Mouse (Mus musculus): ENCODE results near the gene Ckap2. TPM values are rescaled to one million over a fixed set of nuclear protein-coding genes. Genes with fewer than 3 reads are reported as not detected.

Gene Ckap2
- total RNA-seq (2017), result 0.81 and 0.98 TPM in 2 replicates

GRCm38 (mm10) chr8:22185431-22186397 lies at the start of gene Ckap2:
Gene Ckap2, minus strand, starts transcription at chr8:22185819.
- ATAC-seq (ENCODE audit: extremely low read depth, insufficient number of reproducible peaks, low FRiP score, poor library complexity, severe bottlenecking), result peak; percentile 71

- no peak for ATAC-seq (ENCODE audit: extremely low read depth, insufficient number of reproducible peaks, low FRiP score, poor library complexity, severe bottlenecking)
Observed at GRCm38 (mm10) chr8:22228621-22229020, 43.0 kb upstream of the Ckap2 start.

- no peak for ATAC-seq (ENCODE audit: extremely low read depth, insufficient number of reproducible peaks, low FRiP score, poor library complexity, severe bottlenecking)
Observed at GRCm38 (mm10) chr8:22227061-22227877, 41.6 kb upstream of the Ckap2 start, which contains the start of gene Thsd1. Gene Thsd1, plus strand, starts transcription at chr8:22227313.

DNA sequence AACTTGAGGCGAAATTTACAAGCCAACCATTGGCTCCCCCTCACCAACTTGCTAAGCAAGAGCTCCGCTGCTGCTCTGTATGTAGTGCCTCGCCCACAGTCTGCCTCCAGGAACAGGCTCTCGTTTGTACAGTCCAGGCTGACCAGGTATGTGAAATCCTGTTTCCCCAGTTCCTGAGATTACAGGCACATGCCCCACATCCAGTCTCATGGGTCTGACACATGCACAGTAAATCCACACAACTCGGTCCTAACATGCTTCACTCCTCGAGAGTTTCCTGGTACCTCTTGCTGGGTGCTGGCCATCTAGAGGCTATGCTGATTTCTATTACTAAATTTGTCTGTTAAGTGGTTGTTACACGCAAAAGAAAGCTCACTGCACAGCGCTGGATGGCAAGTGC lies 40.7 kb upstream of the Ckap2 start:
- ATAC-seq (ENCODE audit: extremely low read depth, insufficient number of reproducible peaks, low FRiP score, poor library complexity, severe bottlenecking), result no peak

- no peak for ATAC-seq (ENCODE audit: extremely low read depth, insufficient number of reproducible peaks, low FRiP score, poor library complexity, severe bottlenecking)
Observed at GRCm38 (mm10) chr8:22214826-22215225, 29.2 kb upstream of the Ckap2 start.

DNA sequence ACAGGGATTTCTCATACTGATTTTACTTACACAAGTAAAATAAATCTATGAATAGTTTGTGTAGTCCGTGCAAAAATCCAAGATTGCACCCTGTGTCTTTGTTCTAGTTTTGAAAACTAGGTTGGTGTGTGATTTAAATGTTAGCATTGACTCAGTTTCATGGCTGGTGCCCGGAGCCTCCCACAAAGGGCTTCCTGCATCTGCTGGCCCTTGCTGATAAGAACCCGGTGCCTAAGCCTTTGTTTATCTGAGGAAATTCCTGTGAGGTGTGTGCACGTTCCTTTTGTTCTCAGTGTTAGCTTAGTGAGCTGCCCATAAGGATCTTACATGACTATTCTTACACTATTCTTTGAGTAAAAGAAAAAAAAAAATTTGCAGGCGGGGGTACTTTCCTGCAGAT lies 23.4 kb upstream of the Ckap2 start:
- no peak for ATAC-seq (ENCODE audit: extremely low read depth, insufficient number of reproducible peaks, low FRiP score, poor library complexity, severe bottlenecking)

- no peak for ATAC-seq (ENCODE audit: extremely low read depth, insufficient number of reproducible peaks, low FRiP score, poor library complexity, severe bottlenecking)
Observed at GRCm38 (mm10) chr8:22207535-22207934, 21.9 kb upstream of the Ckap2 start.

- no peak for ATAC-seq (ENCODE audit: extremely low read depth, insufficient number of reproducible peaks, low FRiP score, poor library complexity, severe bottlenecking)
Observed at GRCm38 (mm10) chr8:22199481-22199880, 13.9 kb upstream of the Ckap2 start.

GRCm38 (mm10) chr8:22197914-22198313 lies 12.3 kb upstream of the Ckap2 start:
- no peak for ATAC-seq (ENCODE audit: extremely low read depth, insufficient number of reproducible peaks, low FRiP score, poor library complexity, severe bottlenecking)

DNA sequence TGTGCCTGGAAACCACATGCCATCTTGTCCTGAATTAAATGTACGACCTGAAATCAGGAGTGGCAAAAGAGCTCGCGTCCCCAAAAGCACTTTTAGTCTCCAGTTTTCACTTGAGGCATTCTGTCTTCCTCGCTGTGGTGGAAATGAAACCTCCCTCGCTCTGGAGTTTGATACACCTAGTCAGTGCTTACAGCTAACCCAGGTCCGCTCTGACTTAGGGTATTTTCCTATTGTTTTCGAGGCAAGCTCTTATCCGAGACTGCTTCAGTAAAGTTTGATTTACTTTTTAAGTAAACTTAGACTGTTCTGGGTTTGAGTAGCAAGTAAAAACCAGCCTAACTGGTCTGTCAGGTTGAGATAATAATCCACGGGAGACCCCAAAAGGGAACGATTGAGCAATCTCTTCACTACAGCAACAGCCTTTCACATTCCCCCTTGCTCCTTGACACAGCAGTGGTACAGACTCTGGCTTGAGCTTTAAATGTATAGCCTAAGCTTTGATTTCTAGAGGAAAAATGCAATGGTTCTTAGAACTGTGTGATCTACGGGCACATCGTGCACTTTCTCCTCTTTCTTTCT lies 7.9 kb upstream of the Ckap2 start:
- ATAC-seq (ENCODE audit: extremely low read depth, insufficient number of reproducible peaks, low FRiP score, poor library complexity, severe bottlenecking), result no peak; the same call in 1 of the 2 replicates

DNA sequence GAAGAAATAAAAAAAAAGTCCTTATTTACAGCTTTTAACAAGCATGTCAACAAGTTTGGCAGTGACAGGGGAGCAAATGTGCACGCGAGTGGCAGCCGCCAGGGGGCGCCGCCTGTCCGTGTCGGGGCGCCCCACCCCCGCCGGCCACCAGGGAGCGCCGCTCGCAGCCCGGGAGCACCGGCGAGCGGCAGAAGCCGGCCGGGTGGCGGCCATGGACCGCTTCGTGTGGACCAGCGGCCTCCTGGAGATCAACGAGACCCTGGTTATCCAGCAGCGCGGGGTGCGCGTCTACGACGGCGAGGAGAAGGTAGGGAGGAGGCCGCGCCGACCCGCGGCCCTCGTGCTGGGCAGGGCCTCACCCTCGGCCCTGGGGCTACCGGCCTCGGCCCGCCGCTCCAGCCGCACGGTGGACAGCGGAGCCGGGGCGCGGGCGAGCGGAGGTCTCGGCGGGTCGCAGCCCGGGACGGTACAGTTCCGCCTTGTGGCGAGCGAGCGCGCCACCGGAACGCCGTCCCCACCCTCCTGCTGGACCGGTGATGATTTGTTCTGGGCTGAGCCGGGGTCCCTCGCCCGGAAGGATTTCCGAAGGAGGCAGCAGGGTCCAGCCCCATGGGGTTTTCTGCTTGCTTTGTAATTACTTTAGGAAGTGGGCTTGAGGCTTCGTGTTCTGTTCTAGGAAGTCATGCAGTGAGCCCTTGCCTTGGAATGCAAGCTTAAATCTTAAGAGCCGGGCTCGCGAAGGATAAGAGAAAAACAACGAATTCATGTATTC lies 7.2 kb upstream of the Ckap2 start, which contains the start of gene Vps36:
TSS of gene Vps36 (plus strand) at position 150 of the 772 bp plus-strand sequence.
- ATAC-seq (ENCODE audit: extremely low read depth, insufficient number of reproducible peaks, low FRiP score, poor library complexity, severe bottlenecking), result peak; percentile 81

GRCm38 (mm10) chr8:22184884-22185283 lies 735 bp downstream of the Ckap2 start:
- ATAC-seq (ENCODE audit: extremely low read depth, insufficient number of reproducible peaks, low FRiP score, poor library complexity, severe bottlenecking), result no peak

DNA sequence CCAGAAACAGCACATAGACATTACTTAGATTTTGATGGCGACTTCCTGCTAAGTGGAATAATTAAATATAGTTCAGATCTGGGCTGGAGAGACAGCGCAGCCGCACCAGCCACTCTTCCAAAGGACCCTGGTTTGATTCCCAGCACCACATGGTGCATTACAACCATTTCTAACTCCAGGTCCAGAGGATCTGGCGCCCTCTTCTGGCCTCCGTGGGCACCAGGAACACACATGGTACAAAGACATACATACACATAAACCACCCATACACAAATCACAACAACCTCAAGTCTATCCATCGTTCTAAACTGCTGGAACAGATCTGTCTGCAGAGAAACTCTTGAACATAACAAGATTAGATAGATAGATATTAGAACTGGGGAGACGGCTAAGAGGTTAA lies 9.7 kb downstream of the Ckap2 start:
- ATAC-seq (ENCODE audit: extremely low read depth, insufficient number of reproducible peaks, low FRiP score, poor library complexity, severe bottlenecking), result no peak

DNA sequence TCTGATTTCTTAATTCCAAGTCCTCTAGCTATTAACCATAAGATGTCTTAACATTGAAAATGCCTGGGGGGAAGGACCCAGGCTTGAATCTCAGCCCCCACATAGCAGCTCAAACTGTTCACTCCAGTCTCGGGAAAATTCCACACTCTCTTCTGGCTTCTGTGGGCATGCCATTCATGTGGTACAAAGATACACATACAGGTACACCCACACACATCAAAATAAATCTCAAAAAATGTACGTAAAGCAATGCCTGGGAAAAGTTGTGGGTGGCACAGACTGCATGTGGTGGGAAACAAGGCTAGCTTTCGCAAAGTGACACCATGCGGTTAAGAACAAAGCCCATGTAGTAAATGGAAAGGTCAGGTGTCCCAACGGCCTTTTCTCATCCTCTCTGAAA lies 16.5 kb downstream of the Ckap2 start:
- ATAC-seq (ENCODE audit: extremely low read depth, insufficient number of reproducible peaks, low FRiP score, poor library complexity, severe bottlenecking), result no peak

DNA sequence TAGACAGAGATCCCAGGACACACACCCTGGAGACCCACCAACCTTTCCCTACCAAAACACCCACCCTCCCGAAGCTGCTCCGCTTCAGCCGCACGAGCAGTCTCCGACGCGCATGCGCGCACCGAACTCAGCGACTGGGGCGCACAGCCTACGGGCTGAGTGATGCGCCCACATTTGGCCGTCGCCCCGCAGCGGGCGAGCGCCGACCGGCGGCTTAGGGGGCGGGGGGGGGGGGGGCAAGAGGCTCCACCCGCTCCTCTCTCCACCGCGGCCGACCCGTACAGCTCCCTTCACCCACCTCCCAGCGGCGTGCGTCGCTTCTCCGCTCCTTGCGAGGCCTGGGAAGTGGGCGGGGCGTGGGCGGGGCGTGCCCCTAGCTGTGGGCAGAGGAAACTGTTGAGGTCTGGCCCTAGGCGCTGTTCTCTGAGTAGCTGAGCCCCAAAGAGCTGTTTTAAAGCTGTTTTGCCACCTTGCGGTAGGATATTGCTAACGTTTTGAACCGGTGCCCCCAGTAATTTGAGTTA lies 19.5 kb downstream of the Ckap2 start, which contains the start of gene Nek3:
TSS of gene Nek3 (minus strand) at position 356 of the 524 bp plus-strand sequence.
- ATAC-seq (ENCODE audit: extremely low read depth, insufficient number of reproducible peaks, low FRiP score, poor library complexity, severe bottlenecking), result peak; percentile 96

DNA sequence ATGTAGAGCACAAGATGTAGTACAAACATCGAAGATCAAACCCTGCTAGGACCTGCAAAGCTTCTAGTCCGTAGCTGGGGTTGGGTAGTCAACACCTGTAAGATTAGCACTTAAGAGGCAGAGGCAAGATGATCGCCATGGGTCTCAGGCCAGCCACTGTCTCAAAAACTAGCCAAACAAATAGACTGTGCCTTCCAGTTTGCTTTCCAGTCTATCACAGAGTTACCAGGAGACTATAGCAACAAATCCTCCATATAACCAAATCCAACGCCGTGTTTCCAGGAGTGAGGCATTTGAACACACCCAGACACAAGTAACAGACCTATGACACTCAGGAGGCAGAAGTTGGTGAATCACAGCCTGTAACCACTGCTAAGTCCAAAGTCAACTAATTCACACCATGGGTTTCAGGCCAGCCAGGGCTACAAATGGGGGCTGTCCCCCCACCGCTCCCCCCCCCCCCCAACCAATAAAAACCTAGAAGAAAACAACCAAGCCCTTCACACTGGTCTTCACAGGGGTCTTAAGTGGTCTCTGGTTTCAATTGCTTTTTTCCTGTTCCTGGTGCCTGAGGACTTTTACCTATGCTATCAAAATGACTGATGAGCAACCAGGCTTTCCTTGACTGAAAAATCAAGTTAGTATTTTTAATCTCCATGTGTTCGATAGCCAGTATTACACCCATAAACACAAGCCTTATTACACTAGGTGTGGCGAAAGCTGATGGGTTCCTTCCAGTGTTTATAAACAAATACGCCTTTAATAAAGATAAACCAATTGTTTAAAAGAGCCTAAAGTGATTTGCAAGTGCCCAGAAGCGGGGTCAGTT lies 20.2 kb downstream of the Ckap2 start:
- no peak for ATAC-seq (ENCODE audit: extremely low read depth, insufficient number of reproducible peaks, low FRiP score, poor library complexity, severe bottlenecking)

DNA sequence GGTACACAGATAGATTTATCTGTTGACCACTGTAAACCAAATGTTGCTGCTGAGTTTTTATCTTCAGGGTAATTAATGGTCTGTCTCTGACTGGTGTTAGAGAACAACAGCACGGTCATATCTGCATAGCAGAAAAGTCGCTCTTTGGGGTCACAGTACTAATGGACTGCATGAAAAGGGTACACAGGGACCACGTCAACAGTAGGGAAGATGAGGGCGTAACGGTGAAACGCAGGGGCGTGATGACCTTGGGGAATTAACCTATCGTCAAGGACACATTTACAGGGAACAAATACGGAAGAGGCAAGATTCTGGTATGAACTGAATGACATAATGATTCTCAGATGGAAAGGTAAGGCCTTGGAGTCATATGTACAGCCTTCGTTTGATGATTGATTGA lies 21.2 kb downstream of the Ckap2 start:
- no peak for ATAC-seq (ENCODE audit: extremely low read depth, insufficient number of reproducible peaks, low FRiP score, poor library complexity, severe bottlenecking)
